8 mouse cellular contexts compared by ENCODE assay signal in the genomic region with DNA sequence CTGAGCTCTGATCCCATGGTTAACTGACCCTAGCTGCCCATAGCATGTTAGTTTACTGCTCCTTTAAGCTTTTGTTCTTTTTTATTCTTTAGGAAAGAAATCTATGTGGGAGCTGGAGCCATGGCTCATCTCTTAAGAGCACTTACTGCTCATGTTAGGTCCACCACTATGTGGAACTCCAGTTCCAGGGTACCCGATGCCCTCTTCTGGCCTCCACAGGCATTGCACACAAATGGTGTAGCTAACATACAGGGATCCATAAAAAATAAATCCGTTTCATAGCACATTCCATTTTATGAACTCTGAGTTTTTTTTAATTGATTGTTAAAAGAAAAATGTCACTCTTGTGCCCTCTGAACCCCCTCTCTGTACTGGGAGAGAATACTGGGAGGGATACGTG. TPM values are rescaled to one million over a fixed set of nuclear protein-coding genes. Genes with fewer than 3 reads are reported as not detected.
DNase-seq lines count a peak whose midpoint lies in the region; ATAC-seq and TF ChIP-seq lines count a peak whose summit lies in the region.
"Had no signal": no experiment of that assay in that cellular context is flagged by ENCODE, and none has a peak within 500 bp of the region (broad histone marks: within the 10 kb centered on the region; RNA-seq: fewer than 3 reads in every experiment).

No protein-coding gene starts in this region.

- no peaks in the 10 kb centered on the region; the same call in 1 of the 2 replicates for H3K4me1 ChIP-seq in intestine, postnatal 0 days (replicated peaks; ENCODE audit: control insufficient read depth, insufficient read depth, low read length)
- no peaks in the 10 kb centered on the region; the same call in 1 of the 2 replicates for H3K4me1 ChIP-seq in intestine, embryonic 15.5 days (replicated peaks)
- H3K4me1 ChIP-seq in CH12.LX (ENCODE audit: control insufficient read depth in 1 of 2, insufficient read depth in 2 of 2), result peaks cover 5 to 23% of the 10 kb centered on the region in 2 experiments
- H3K4me1 ChIP-seq: embryonic facial prominence, embryonic 12.5 days had no signal

- peak; percentile 50 for TF ChIP-seq RAD21 in CH12.LX (IDR thresholded peaks at IDR 0.05; ENCODE audit: low read depth, low read length)

- H3K4me3 ChIP-seq in intestine, postnatal 0 days (ENCODE audit: low read depth, low read length), result no peak overlapping the region
- H3K4me3 ChIP-seq in intestine, embryonic 15.5 days (replicated peaks), result no peak overlapping the region
- H3K4me3 ChIP-seq in CH12.LX (replicated peaks in 1 of 3; ENCODE audit: low read depth in 2 of 3, low read length in 2 of 3, poor library complexity in 1 of 3), result no peak overlapping the region
- H3K4me3 ChIP-seq: embryonic facial prominence, embryonic 12.5 days had no signal

- in situ Hi-C loops in CH12.LX (cut with MboI; ENCODE audit: low pct_ligation_motif_present, low pct_unique_long_range_greater_than_20kb, low sequenced_read_pairs), result loop anchor here (5.0 kb wide), 1 partner anchor 112 kb away; no protein-coding TSS in a partner anchor

- peak; percentile 70 for TF ChIP-seq CTCF in intestine, postnatal 0 days (IDR thresholded peaks at IDR 0.05; ENCODE audit: low read depth)
- TF ChIP-seq CTCF in CH12.LX (conservative IDR thresholded peaks at IDR 0.05 in 1 of 2, IDR thresholded peaks at IDR 0.05 in 1 of 2; ENCODE audit: low read depth in 2 of 2, low read length in 2 of 2), result peak; percentile 62 to 72

- H3K79me2 ChIP-seq in CH12.LX (replicated peaks; ENCODE audit: control insufficient read depth, extremely low read depth, insufficient read depth, poor library complexity, severe bottlenecking), result peaks cover under 1% of the 10 kb centered on the region; the same call in 1 of the 2 replicates

- H3K9ac ChIP-seq in intestine, postnatal 0 days (ENCODE audit: low read depth, low read length), result no peak overlapping the region
- no peak overlapping the region for H3K9ac ChIP-seq in intestine, embryonic 15.5 days
- no peak overlapping the region for H3K9ac ChIP-seq in CH12.LX (ENCODE audit: insufficient read depth, low read depth)
- H3K9ac ChIP-seq: embryonic facial prominence, embryonic 12.5 days had no signal

- no peak overlapping the region for H3K4me2 ChIP-seq in intestine, postnatal 0 days (replicated peaks; ENCODE audit: low read depth)
- H3K4me2 ChIP-seq in intestine, embryonic 15.5 days (replicated peaks), result no peak overlapping the region
- no peak overlapping the region for H3K4me2 ChIP-seq in CH12.LX (ENCODE audit: insufficient read depth, low read depth, poor library complexity, severe bottlenecking)
- H3K4me2 ChIP-seq: embryonic facial prominence, embryonic 12.5 days had no signal

- TF ChIP-seq EP300 in CH12.LX (IDR thresholded peaks at IDR 0.05; ENCODE audit: low read length), result no peak

- H3K9me3 ChIP-seq in intestine, postnatal 0 days (ENCODE audit: control insufficient read depth), result no peaks in the 10 kb centered on the region
- no peaks in the 10 kb centered on the region for H3K9me3 ChIP-seq in intestine, embryonic 15.5 days
- H3K9me3 ChIP-seq in CH12.LX (replicated peaks; ENCODE audit: low read length), result no peaks in the 10 kb centered on the region
- H3K9me3 ChIP-seq: embryonic facial prominence, embryonic 12.5 days had no signal

- no peak overlapping the region for H3K27ac ChIP-seq in intestine, postnatal 0 days (ENCODE audit: low read depth, low read length)
- H3K27ac ChIP-seq in intestine, embryonic 15.5 days, result no peak overlapping the region
- H3K27ac ChIP-seq in CH12.LX (ENCODE audit: insufficient read depth, low read depth), result no peak overlapping the region
- H3K27ac ChIP-seq: embryonic facial prominence, embryonic 12.5 days had no signal

- no peaks in the 10 kb centered on the region for H3K36me3 ChIP-seq in intestine, postnatal 0 days (ENCODE audit: control insufficient read depth, insufficient read depth)
- H3K36me3 ChIP-seq in intestine, embryonic 15.5 days, result no peaks in the 10 kb centered on the region
- no peaks in the 10 kb centered on the region for H3K36me3 ChIP-seq in CH12.LX (replicated peaks in 1 of 2; ENCODE audit: control insufficient read depth in 1 of 2, insufficient read depth in 1 of 2, low read length in 1 of 2)
- H3K36me3 ChIP-seq: embryonic facial prominence, embryonic 12.5 days had no signal

- 34% methylated on average over 3 of the region's 3 CpGs for WGBS in intestine, postnatal 0 days
- 47% methylated on average over 3 of the region's 3 CpGs for WGBS in intestine, embryonic 15.5 days

- TF ChIP-seq POLR2A in CH12.LX (IDR thresholded peaks at IDR 0.05; ENCODE audit: low read depth, low read length), result no peak

- DNase-seq in 3T3-L1 (ENCODE audit: low read depth, low spot score) (peak; percentile 51), CH12.LX (ENCODE audit: extremely low read depth) (peak; percentile 49)
- peak; percentile 47 for DNase-seq in kidney, postnatal 14 days

- H3K27me3 ChIP-seq in intestine, postnatal 0 days (replicated peaks; ENCODE audit: control insufficient read depth, insufficient read depth, low read length), result 0 out of 2 replicates have a peak, but pooled peaks cover 4% of the 10 kb centered on the region
- no peaks in the 10 kb centered on the region for H3K27me3 ChIP-seq in intestine, embryonic 15.5 days (replicated peaks)
- H3K27me3 ChIP-seq in CH12.LX (replicated peaks), result peaks cover 69% of the 10 kb centered on the region

- dilution Hi-C loops in CH12.LX (cut with MboI; ENCODE audit: extremely low pct_ligation_motif_present, extremely low pct_unique_long_range_greater_than_20kb, low sequenced_read_pairs), result no loop called here

- ATAC-seq in intestine, postnatal 0 days, result no peak
- no peak for ATAC-seq in intestine, embryonic 15.5 days
- no peak for ATAC-seq in activated CD4-positive, CD25-positive, alpha-beta regulatory T cell, adult 4 months
- no peak for ATAC-seq in frontal cortex, adult (ENCODE audit: low TSS enrichment)

TF ChIP-seq in CH12.LX, 34 proteins besides CTCF, POLR2A, EP300 and RAD21:
- TF ChIP-seq JUN (IDR thresholded peaks at IDR 0.05; ENCODE audit: insufficient read depth, low read depth, low read length) (no peak), KAT2A (IDR thresholded peaks at IDR 0.05; ENCODE audit: insufficient replicate concordance, low read length) (no peak), SMC3 (IDR thresholded peaks at IDR 0.05; ENCODE audit: low read depth, low read length) (peak; percentile 47)

RNA-seq across cellular contexts. Expression of a gene that starts 4.7 kb away (rescaled TPM):
- 34.7 and 35.0 TPM in 2 replicates for polyA plus RNA-seq in intestine, postnatal 0 days (2015; fragmentation: Nextera tagmentation; extraction: Ambion mirVana)
- 24.9 and 25.7 TPM in 2 replicates for polyA plus RNA-seq in intestine, embryonic 15.5 days (2015; fragmentation: Nextera tagmentation; extraction: Ambion mirVana)
- 12.3 and 19.7 TPM in 2 replicates for total RNA-seq in CH12.LX (2012; rRNA removed)
- 8.8 and 10.2 TPM in 2 replicates for total RNA-seq in CH12.LX (2014; rRNA removed)
- 20.2 and 26.8 TPM in 2 replicates for polyA plus RNA-seq in CH12.LX (2012; ENCODE audit: insufficient read length, low read depth)
- 10 to 100 TPM; 12.9 to 14.0 TPM for polyA plus RNA-seq in activated CD4-positive, CD25-positive, alpha-beta regulatory T cell, adult 4 months (2017; shearing (Covaris generic))

RNA-seq across cellular contexts. Expression of a gene that starts 24.3 kb away (rescaled TPM):
- 10.9 and 12.2 TPM in 2 replicates for polyA plus RNA-seq in intestine, postnatal 0 days (2015; fragmentation: Nextera tagmentation; extraction: Ambion mirVana)
- polyA plus RNA-seq in intestine, embryonic 15.5 days (2015; fragmentation: Nextera tagmentation; extraction: Ambion mirVana), result 4.8 and 5.5 TPM in 2 replicates
- total RNA-seq in CH12.LX (2012; rRNA removed) (0.04 and 0.13 TPM in 2 replicates), CH12.LX (2014; rRNA removed) (not detected in 2 replicates)
- polyA plus RNA-seq in CH12.LX (2012; ENCODE audit: insufficient read length, low read depth), result not detected in 2 replicates
- polyA plus RNA-seq in activated CD4-positive, CD25-positive, alpha-beta regulatory T cell, adult 4 months (2017; shearing (Covaris generic)), result under 1 TPM; 0.38 to 0.80 TPM

RNA-seq across cellular contexts. Expression of a gene that starts 33.5 kb away (rescaled TPM):
- not detected in 2 replicates for polyA plus RNA-seq in intestine, postnatal 0 days (2015; fragmentation: Nextera tagmentation; extraction: Ambion mirVana)
- 0.05 TPM in 1 of 2 replicates, not detected in the other for polyA plus RNA-seq in intestine, embryonic 15.5 days (2015; fragmentation: Nextera tagmentation; extraction: Ambion mirVana)
- total RNA-seq in CH12.LX (2012; rRNA removed) (not detected in 2 replicates), CH12.LX (2014; rRNA removed) (not detected in 2 replicates)
- polyA plus RNA-seq in CH12.LX (2012; ENCODE audit: insufficient read length, low read depth), result not detected in 2 replicates
- not detected for polyA plus RNA-seq in activated CD4-positive, CD25-positive, alpha-beta regulatory T cell, adult 4 months (2017; shearing (Covaris generic))
